In genomic region chr2:105666331-105666730, GRCm38 (mm10) we compare ENCODE assay signal across 18 mouse cellular contexts. TPM values are rescaled to one million over a fixed set of nuclear protein-coding genes. Genes with fewer than 3 reads are reported as not detected.
A peak's percentile ranks its signal among the peaks of the same experiment; 100 is the strongest.
DNase-seq lines count a peak whose midpoint lies in the region; ATAC-seq and TF ChIP-seq lines count a peak whose summit lies in the region.
"Had no signal": no experiment of that assay in that cellular context is flagged by ENCODE, and none has a peak within 500 bp of the region (broad histone marks: within the 10 kb centered on the region; RNA-seq: fewer than 3 reads in every experiment).

No protein-coding gene starts in this region.

- H3K36me3 ChIP-seq in forebrain, embryonic 12.5 days (replicated peaks): no peaks in the 10 kb centered on the region
- H3K36me3 ChIP-seq in forebrain, embryonic 16.5 days (ENCODE audit: control insufficient read depth, insufficient read depth): no peaks in the 10 kb centered on the region
- H3K36me3 ChIP-seq in midbrain, embryonic 14.5 days (ENCODE audit: control insufficient read depth, insufficient read depth, low read length): no peaks in the 10 kb centered on the region
- H3K36me3 ChIP-seq in midbrain, postnatal 0 days (ENCODE audit: insufficient read depth, low read length): no peaks in the 10 kb centered on the region
- no peaks in the 10 kb centered on the region for H3K36me3 ChIP-seq in forebrain, postnatal 0 days (ENCODE audit: insufficient read depth)
- no peaks in the 10 kb centered on the region for H3K36me3 ChIP-seq in stomach, postnatal 0 days (ENCODE audit: control insufficient read depth, insufficient read depth, low read length)
- H3K36me3 ChIP-seq: lung, embryonic 15.5 days had no signal

- no peak overlapping the region; the same call in 1 of the 2 replicates for H3K4me3 ChIP-seq in forebrain, embryonic 12.5 days (replicated peaks)
- H3K4me3 ChIP-seq in forebrain, embryonic 16.5 days (replicated peaks; ENCODE audit: low read length): no peak overlapping the region
- no peak overlapping the region for H3K4me3 ChIP-seq in midbrain, embryonic 14.5 days (replicated peaks; ENCODE audit: low read depth, low read length)
- no peak overlapping the region for H3K4me3 ChIP-seq in midbrain, postnatal 0 days (ENCODE audit: low read depth, low read length)
- no peak overlapping the region for H3K4me3 ChIP-seq in forebrain, postnatal 0 days (ENCODE audit: low read depth, low read length)
- no peak overlapping the region for H3K4me3 ChIP-seq in stomach, postnatal 0 days (ENCODE audit: low read depth, low read length)
- H3K4me3 ChIP-seq: heart, adult 2 months; lung, embryonic 15.5 days; myocyte had no signal

- H3K27ac ChIP-seq in forebrain, embryonic 12.5 days: no peak overlapping the region
- H3K27ac ChIP-seq in forebrain, embryonic 16.5 days (ENCODE audit: low read length): no peak overlapping the region
- no peak overlapping the region for H3K27ac ChIP-seq in midbrain, embryonic 14.5 days (replicated peaks; ENCODE audit: low read depth, low read length)
- H3K27ac ChIP-seq in midbrain, postnatal 0 days (ENCODE audit: low read depth, low read length): no peak overlapping the region
- H3K27ac ChIP-seq in forebrain, postnatal 0 days (ENCODE audit: low read depth, low read length): no peak overlapping the region
- H3K27ac ChIP-seq in stomach, postnatal 0 days (replicated peaks): no peak overlapping the region
- H3K27ac ChIP-seq: heart, adult 2 months; kidney, postnatal 0 days; lung, embryonic 15.5 days had no signal

- no peaks in the 10 kb centered on the region for H3K9me3 ChIP-seq in forebrain, embryonic 12.5 days
- H3K9me3 ChIP-seq in forebrain, embryonic 16.5 days (ENCODE audit: control insufficient read depth, low read length): no peaks in the 10 kb centered on the region
- H3K9me3 ChIP-seq in midbrain, embryonic 14.5 days (ENCODE audit: control insufficient read depth, low read length): no peaks in the 10 kb centered on the region
- no peaks in the 10 kb centered on the region for H3K9me3 ChIP-seq in midbrain, postnatal 0 days (ENCODE audit: low read length)
- no peaks in the 10 kb centered on the region for H3K9me3 ChIP-seq in forebrain, postnatal 0 days (ENCODE audit: low read length)
- H3K9me3 ChIP-seq in stomach, postnatal 0 days (ENCODE audit: control insufficient read depth, low read length): no peaks in the 10 kb centered on the region
- H3K9me3 ChIP-seq: lung, embryonic 15.5 days had no signal

- ATAC-seq in forebrain, embryonic 12.5 days (ENCODE audit: low FRiP score): no peak
- ATAC-seq in forebrain, embryonic 16.5 days: no peak
- ATAC-seq in midbrain, embryonic 14.5 days (ENCODE audit: low FRiP score, low TSS enrichment): no peak
- no peak for ATAC-seq in midbrain, postnatal 0 days (ENCODE audit: low FRiP score)
- no peak for ATAC-seq in forebrain, postnatal 0 days
- ATAC-seq in stomach, postnatal 0 days (ENCODE audit: low FRiP score, low TSS enrichment): peak; percentile 4; the same call in 1 of the 2 replicates

- no peak overlapping the region for H3K9ac ChIP-seq in forebrain, embryonic 12.5 days
- no peak overlapping the region for H3K9ac ChIP-seq in forebrain, embryonic 16.5 days (replicated peaks; ENCODE audit: low read depth, low read length)
- H3K9ac ChIP-seq in midbrain, embryonic 14.5 days (replicated peaks; ENCODE audit: low read length): no peak overlapping the region
- no peak overlapping the region for H3K9ac ChIP-seq in midbrain, postnatal 0 days (replicated peaks; ENCODE audit: low read length, poor library complexity, severe bottlenecking)
- no peak overlapping the region for H3K9ac ChIP-seq in forebrain, postnatal 0 days
- no peak overlapping the region for H3K9ac ChIP-seq in stomach, postnatal 0 days (ENCODE audit: low read length)
- H3K9ac ChIP-seq: lung, embryonic 15.5 days had no signal

- TF ChIP-seq CTCF in midbrain, postnatal 0 days (IDR thresholded peaks at IDR 0.05): no peak
- no peak for TF ChIP-seq CTCF in forebrain, postnatal 0 days (IDR thresholded peaks at IDR 0.05; ENCODE audit: low read depth)
- TF ChIP-seq CTCF in stomach, postnatal 0 days (IDR thresholded peaks at IDR 0.05; ENCODE audit: low read depth): no peak

- H3K4me1 ChIP-seq in forebrain, embryonic 12.5 days: peaks cover 46% of the 10 kb centered on the region
- peaks cover 34% of the 10 kb centered on the region for H3K4me1 ChIP-seq in forebrain, embryonic 16.5 days (replicated peaks; ENCODE audit: control insufficient read depth, insufficient read depth, low read length)
- peaks cover 6% of the 10 kb centered on the region; the same call in 1 of the 2 replicates for H3K4me1 ChIP-seq in midbrain, embryonic 14.5 days (ENCODE audit: control insufficient read depth, insufficient read depth, low read length)
- H3K4me1 ChIP-seq in midbrain, postnatal 0 days (ENCODE audit: insufficient read depth, low read length): no peaks in the 10 kb centered on the region
- peaks cover 9% of the 10 kb centered on the region; the same call in 1 of the 2 replicates for H3K4me1 ChIP-seq in forebrain, postnatal 0 days (ENCODE audit: insufficient read depth)
- H3K4me1 ChIP-seq in stomach, postnatal 0 days (replicated peaks; ENCODE audit: control insufficient read depth, insufficient read depth): no peaks in the 10 kb centered on the region

- peaks cover 98% of the 10 kb centered on the region for H3K27me3 ChIP-seq in forebrain, embryonic 12.5 days
- H3K27me3 ChIP-seq in forebrain, embryonic 16.5 days (replicated peaks; ENCODE audit: control insufficient read depth, insufficient read depth, low read length): peaks cover 56% of the 10 kb centered on the region
- H3K27me3 ChIP-seq in midbrain, embryonic 14.5 days (ENCODE audit: control insufficient read depth, insufficient read depth, low read length): peaks cover 99% of the 10 kb centered on the region
- peaks cover 80% of the 10 kb centered on the region for H3K27me3 ChIP-seq in midbrain, postnatal 0 days (ENCODE audit: insufficient read depth, low read length)
- peaks cover 61% of the 10 kb centered on the region for H3K27me3 ChIP-seq in forebrain, postnatal 0 days (ENCODE audit: insufficient read depth, low read length)
- H3K27me3 ChIP-seq in stomach, postnatal 0 days (ENCODE audit: control insufficient read depth, insufficient read depth, low read length): peaks cover 38% of the 10 kb centered on the region

- peak; percentile 3 for DNase-seq in midbrain, embryonic 14.5 days
- no peak for DNase-seq in midbrain, postnatal 0 days (ENCODE audit: low spot score)
- peak; percentile 3 for DNase-seq in forebrain, postnatal 0 days
- no peak for DNase-seq in stomach, postnatal 0 days (ENCODE audit: low spot score)
- DNase-seq in testis, postnatal 14 days (ENCODE audit: low spot score): no peak
- no peak for DNase-seq in layer of hippocampus, adult 11-12 months (ENCODE audit: low spot score)
- DNase-seq: adrenal gland, postnatal 10 days; heart, adult 2 months; layer of hippocampus, adult 9-11 months; right cerebral cortex, postnatal 4 days had no signal

- H3K4me2 ChIP-seq in forebrain, embryonic 12.5 days: 0 out of 2 replicates have a peak overlapping the region, but pooled peaks have one; percentile 73
- no peak overlapping the region for H3K4me2 ChIP-seq in forebrain, embryonic 16.5 days (ENCODE audit: low read length)
- no peak overlapping the region for H3K4me2 ChIP-seq in midbrain, embryonic 14.5 days (ENCODE audit: low read length)
- no peak overlapping the region for H3K4me2 ChIP-seq in midbrain, postnatal 0 days (ENCODE audit: low read depth, low read length, poor library complexity, severe bottlenecking)
- no peak overlapping the region for H3K4me2 ChIP-seq in forebrain, postnatal 0 days (ENCODE audit: low read depth)
- no peak overlapping the region for H3K4me2 ChIP-seq in stomach, postnatal 0 days (replicated peaks; ENCODE audit: low read depth)
- H3K4me2 ChIP-seq: lung, embryonic 15.5 days had no signal

- no peak for TF ChIP-seq EP300 in stomach, postnatal 0 days (optimal IDR thresholded peaks at IDR 0.05)

- WGBS in forebrain, embryonic 12.5 days: 21% methylated on average over 6 of the region's 6 CpGs
- WGBS in forebrain, embryonic 16.5 days: 46% methylated on average over 6 of the region's 6 CpGs
- 3% methylated on average over 6 of the region's 6 CpGs for WGBS in midbrain, embryonic 14.5 days
- 10% methylated on average over 6 of the region's 6 CpGs for WGBS in midbrain, postnatal 0 days
- 46% methylated on average over 6 of the region's 6 CpGs for WGBS in forebrain, postnatal 0 days
- WGBS in stomach, postnatal 0 days: 5% methylated on average over 6 of the region's 6 CpGs

RNA-seq across cellular contexts. Expression of gene Pax6, which starts 2.4 kb away (rescaled TPM):
- polyA plus RNA-seq in forebrain, embryonic 12.5 days (2016; fragmentation: Nextera tagmentation; extraction: Ambion mirVana): 110 and 111 TPM in 2 replicates
- 39.9 and 42.2 TPM in 2 replicates for polyA plus RNA-seq in forebrain, embryonic 16.5 days (2015; fragmentation: Nextera tagmentation; extraction: Ambion mirVana)
- 20.7 and 22.9 TPM in 2 replicates for polyA plus RNA-seq in midbrain, embryonic 14.5 days (2014; fragmentation: Nextera tagmentation; extraction: Ambion mirVana)
- total RNA-seq in midbrain, postnatal 0 days (2014; rRNA removed): 15.4 and 27.1 TPM in 2 replicates
- polyA plus RNA-seq in midbrain, postnatal 0 days (2015; fragmentation: Nextera tagmentation; extraction: Ambion mirVana): 6.9 and 11.3 TPM in 2 replicates
- 19.0 and 32.9 TPM in 2 replicates for total RNA-seq in forebrain, postnatal 0 days (2014; rRNA removed)
- polyA plus RNA-seq in forebrain, postnatal 0 days (2015; fragmentation: Nextera tagmentation; extraction: Ambion mirVana): 14.6 and 19.0 TPM in 2 replicates
- polyA plus RNA-seq in stomach, postnatal 0 days (2015; fragmentation: Nextera tagmentation; extraction: Ambion mirVana): 0.63 and 0.67 TPM in 2 replicates
- total RNA-seq: gastrocnemius, adult 18-20 months; heart, adult 2 months; liver, adult 2 months had no signal
- polyA plus RNA-seq: heart, adult 2 months; liver, adult 2 months; lung, embryonic 15.5 days; thymus, postnatal 0 days had no signal

Comparison
In these comparisons a context has a peak if more than half of its experiments do, and no peak if none do; other contexts are left out.
1. DNase-seq: peak in midbrain, embryonic 14.5 days (single experiment) and forebrain, postnatal 0 days (single experiment); none in midbrain, postnatal 0 days (single experiment), stomach, postnatal 0 days (single experiment), testis, postnatal 14 days (single experiment) and layer of hippocampus, adult 11-12 months (single experiment).